Mouse (Mus musculus): Measurements from ENCODE around the gene Gm14851.
"Not testable (repeated sequence)": the region's sequence is repeated elsewhere in the genome, so short reads cannot be mapped to it uniquely, and the experiment has no call there.

Gene Gm14851

GRCm38 (mm10) chr8:21095950-21096349 lies at the start of gene Gm14851:
TSS of gene Gm14851 (minus strand) at chr8:21096050.
- not testable (repeated sequence) for DNase-seq (ENCODE audit: low read depth)

GRCm38 (mm10) chr8:21134342-21134741 lies 38.5 kb upstream of the Gm14851 start, which contains the start of gene Defa30:
TSS of gene Defa30 (plus strand) at chr8:21134642.
- DNase-seq (ENCODE audit: low read depth): not testable (repeated sequence)

DNA sequence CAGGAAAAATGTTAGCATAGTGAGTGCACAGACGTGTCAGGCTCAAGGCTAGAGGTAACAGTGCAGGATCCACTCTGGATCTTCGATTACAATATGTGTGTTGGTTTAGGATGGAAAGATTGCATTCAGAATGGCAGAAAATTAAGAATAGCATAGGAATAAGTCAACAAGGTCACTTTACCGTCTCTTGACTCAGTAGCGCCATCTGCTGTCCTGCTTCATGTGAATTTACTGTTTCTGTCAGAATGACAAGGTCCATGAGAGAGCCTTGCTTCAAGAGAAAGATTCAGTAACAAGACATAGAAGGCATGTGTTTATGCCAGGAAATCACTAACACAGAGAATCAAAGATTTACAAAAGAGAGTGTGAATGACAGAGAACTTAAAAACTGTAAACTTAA lies 2.7 kb downstream of the Gm14851 start:
- peak; percentile 19 for DNase-seq (ENCODE audit: low read depth)

GRCm38 (mm10) chr8:21084142-21084541 lies 11.7 kb downstream of the Gm14851 start, which contains the start of gene Defa25:
TSS of gene Defa25 (plus strand) at chr8:21084442.
- DNase-seq (ENCODE audit: low read depth): not testable (repeated sequence)

GRCm38 (mm10) chr8:21064738-21065137 lies 31.1 kb downstream of the Gm14851 start, which contains the start of gene Defa35:
TSS of gene Defa35 (plus strand) at chr8:21065038.
- DNase-seq (ENCODE audit: low read depth): not testable (repeated sequence)

GRCm38 (mm10) chr8:21054747-21055146 lies 41.1 kb downstream of the Gm14851 start, which contains the start of gene Defa23:
TSS of gene Defa23 (plus strand) at chr8:21055047.
- DNase-seq (ENCODE audit: low read depth): not testable (repeated sequence)
